ENCODE assay signal across 17 mouse cellular contexts in genomic region chr2:70902196-70902595, GRCm38 (mm10).
DNase-seq lines count a peak whose midpoint lies in the region; ATAC-seq lines count a peak whose summit lies in the region.
"Had no signal": no experiment of that assay in that cellular context is flagged by ENCODE, and none has a peak within 500 bp of the region (broad histone marks: within the 10 kb centered on the region; RNA-seq: fewer than 3 reads in every experiment).

No protein-coding gene starts in this region.

- H3K9me3 ChIP-seq in heart, embryonic 11.5 days (replicated peaks; ENCODE audit: control insufficient read depth, low read length), result no peaks in the 10 kb centered on the region
- no peaks in the 10 kb centered on the region for H3K9me3 ChIP-seq in heart, embryonic 15.5 days (replicated peaks)
- no peaks in the 10 kb centered on the region for H3K9me3 ChIP-seq in midbrain, embryonic 11.5 days (ENCODE audit: control insufficient read depth, low read length)
- H3K9me3 ChIP-seq in midbrain, embryonic 10.5 days (replicated peaks), result no peaks in the 10 kb centered on the region; the same call in 1 of the 2 replicates
- H3K9me3 ChIP-seq: embryonic facial prominence, embryonic 10.5 days; forebrain, embryonic 13.5 days; G1E; hindbrain, embryonic 13.5 days had no signal

- no peak overlapping the region for H3K27ac ChIP-seq in heart, embryonic 11.5 days (ENCODE audit: low read depth, low read length)
- peak overlapping the region; percentile 74; the same call in 1 of the 2 replicates for H3K27ac ChIP-seq in heart, embryonic 15.5 days
- no peak overlapping the region for H3K27ac ChIP-seq in midbrain, embryonic 11.5 days (ENCODE audit: low read depth, low read length)
- no peak overlapping the region for H3K27ac ChIP-seq in midbrain, embryonic 10.5 days (replicated peaks)
- H3K27ac ChIP-seq: embryonic facial prominence, embryonic 10.5 days; forebrain, embryonic 13.5 days had no signal

- no peak for DNase-seq in heart, adult 8-10 months (ENCODE audit: low spot score)
- DNase-seq in heart, adult 9 months (ENCODE audit: low spot score in 2 of 2), result no peak
- peak; percentile 62 for DNase-seq in midbrain, embryonic 11.5 days (ENCODE audit: low spot score, missing footprints)
- no peak for DNase-seq in midbrain, embryonic 10.5 days (ENCODE audit: low spot score)
- DNase-seq: adrenal gland, adult 8-10 months; adrenal gland, postnatal 36 days; cerebellum, adult 2 months; cerebellum, postnatal 10 days; gastrocnemius, postnatal 36 days; kidney, adult 9 months had no signal

- WGBS in heart, embryonic 11.5 days (ENCODE audit: insufficient replicate concordance), result 65% methylated on average over 3 of the region's 3 CpGs
- WGBS in heart, embryonic 15.5 days, result 76% methylated on average over 3 of the region's 3 CpGs
- WGBS in midbrain, embryonic 11.5 days, result 87% methylated on average over 3 of the region's 3 CpGs
- 88% methylated on average over 3 of the region's 3 CpGs for WGBS in midbrain, embryonic 10.5 days

- H3K9ac ChIP-seq in heart, embryonic 11.5 days (ENCODE audit: low read depth, low read length), result no peak overlapping the region
- no peak overlapping the region for H3K9ac ChIP-seq in heart, embryonic 15.5 days
- no peak overlapping the region for H3K9ac ChIP-seq in midbrain, embryonic 11.5 days (ENCODE audit: low read length)
- H3K9ac ChIP-seq: forebrain, embryonic 13.5 days; forebrain, postnatal 0 days; hindbrain, embryonic 13.5 days had no signal

- H3K27me3 ChIP-seq in heart, embryonic 11.5 days (ENCODE audit: control insufficient read depth, insufficient read depth, low read length), result no peaks in the 10 kb centered on the region
- H3K27me3 ChIP-seq in heart, embryonic 15.5 days, result no peaks in the 10 kb centered on the region
- no peaks in the 10 kb centered on the region for H3K27me3 ChIP-seq in midbrain, embryonic 11.5 days (ENCODE audit: control insufficient read depth, insufficient read depth, low read length)
- no peaks in the 10 kb centered on the region for H3K27me3 ChIP-seq in midbrain, embryonic 10.5 days (ENCODE audit: low read depth, poor library complexity, severe bottlenecking)
- H3K27me3 ChIP-seq: forebrain, embryonic 13.5 days; hindbrain, embryonic 13.5 days had no signal

- peak overlapping the region; percentile 53; the same call in 1 of the 2 replicates for H3K4me2 ChIP-seq in heart, embryonic 11.5 days
- no peak overlapping the region for H3K4me2 ChIP-seq in heart, embryonic 15.5 days
- no peak overlapping the region for H3K4me2 ChIP-seq in midbrain, embryonic 11.5 days
- H3K4me2 ChIP-seq: forebrain, embryonic 13.5 days; hindbrain, embryonic 13.5 days had no signal

- no peak overlapping the region for H3K4me3 ChIP-seq in heart, embryonic 11.5 days (ENCODE audit: low read depth, low read length)
- no peak overlapping the region for H3K4me3 ChIP-seq in heart, embryonic 15.5 days
- no peak overlapping the region for H3K4me3 ChIP-seq in midbrain, embryonic 11.5 days (ENCODE audit: low read depth, low read length)
- no peak overlapping the region for H3K4me3 ChIP-seq in midbrain, embryonic 10.5 days
- H3K4me3 ChIP-seq: embryonic facial prominence, embryonic 10.5 days; forebrain, embryonic 13.5 days; hindbrain, embryonic 13.5 days had no signal

- peaks cover 13% of the 10 kb centered on the region; the same call in 1 of the 2 replicates for H3K4me1 ChIP-seq in heart, embryonic 11.5 days (ENCODE audit: control insufficient read depth, insufficient read depth, low read length)
- H3K4me1 ChIP-seq in heart, embryonic 15.5 days (replicated peaks), result peaks cover 13% of the 10 kb centered on the region; the same call in 1 of the 2 replicates
- no peaks in the 10 kb centered on the region for H3K4me1 ChIP-seq in midbrain, embryonic 11.5 days (ENCODE audit: control insufficient read depth, insufficient read depth, low read length)
- no peaks in the 10 kb centered on the region for H3K4me1 ChIP-seq in midbrain, embryonic 10.5 days
- H3K4me1 ChIP-seq: forebrain, embryonic 13.5 days; hindbrain, embryonic 13.5 days had no signal

- no peak for ATAC-seq in heart, embryonic 11.5 days (replicated peaks; ENCODE audit: insufficient number of reproducible peaks, low FRiP score, low TSS enrichment)
- ATAC-seq in heart, embryonic 15.5 days (replicated peaks; ENCODE audit: insufficient number of reproducible peaks, insufficient read depth, low FRiP score, low read depth), result no peak
- ATAC-seq in midbrain, embryonic 11.5 days (ENCODE audit: low FRiP score), result no peak

- H3K36me3 ChIP-seq in heart, embryonic 11.5 days (ENCODE audit: control insufficient read depth, insufficient read depth, low read length), result no peaks in the 10 kb centered on the region
- H3K36me3 ChIP-seq in heart, embryonic 15.5 days, result no peaks in the 10 kb centered on the region
- no peaks in the 10 kb centered on the region for H3K36me3 ChIP-seq in midbrain, embryonic 11.5 days (ENCODE audit: control insufficient read depth, insufficient read depth, low read length)
- H3K36me3 ChIP-seq in midbrain, embryonic 10.5 days, result no peaks in the 10 kb centered on the region
- H3K36me3 ChIP-seq: embryonic facial prominence, embryonic 10.5 days; G1E; hindbrain, embryonic 13.5 days had no signal
